ENCODE assay signal across 8 mouse cellular contexts in the genomic region with DNA sequence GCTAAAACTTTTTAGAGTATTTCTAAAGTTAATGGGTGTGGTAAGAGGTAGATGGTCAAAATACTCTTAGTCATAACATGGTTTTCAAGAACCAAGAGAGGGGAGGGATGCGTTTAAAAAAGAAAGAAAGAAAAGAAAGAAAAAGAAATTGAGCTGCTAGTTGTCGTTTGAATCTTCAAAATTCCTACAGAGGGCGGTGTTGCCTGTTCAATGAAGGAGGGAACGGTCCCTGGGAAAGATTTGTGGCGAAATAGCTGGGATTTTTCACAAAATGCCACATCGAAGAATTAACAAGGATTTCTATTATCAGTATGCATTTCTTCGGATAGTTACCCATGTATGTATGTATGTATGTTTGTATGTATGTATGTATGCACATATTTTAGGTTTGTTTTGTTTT. TPM values are rescaled to one million over a fixed set of nuclear protein-coding genes. Genes with fewer than 3 reads are reported as not detected.
DNase-seq lines count a peak whose midpoint lies in the region; ATAC-seq and TF ChIP-seq lines count a peak whose summit lies in the region.

No protein-coding gene starts in this region.

- no peaks in the 10 kb centered on the region for H3K9me3 ChIP-seq in lung, embryonic 14.5 days (ENCODE audit: low read depth, low read length)
- H3K9me3 ChIP-seq in embryonic facial prominence, embryonic 10.5 days = no peaks in the 10 kb centered on the region

- TF ChIP-seq POLR2A in lung, adult 2 months (IDR thresholded peaks at IDR 0.05; ENCODE audit: borderline replicate concordance, extremely low read depth, low read depth, low read length) = no peak

- TF ChIP-seq CTCF in lung, embryonic 14.5 days (IDR thresholded peaks at IDR 0.05; ENCODE audit: low read depth) = peak; percentile 61
- no peak for TF ChIP-seq CTCF in lung, adult 2 months (IDR thresholded peaks at IDR 0.05; ENCODE audit: insufficient read depth, low read length)

- H3K9ac ChIP-seq in lung, embryonic 14.5 days = no peak overlapping the region

- WGBS in lung, embryonic 14.5 days = under 1% methylated on average over 7 of the region's 7 CpGs
- under 1% methylated on average over 7 of the region's 7 CpGs for WGBS in embryonic facial prominence, embryonic 10.5 days
- WGBS in lung, adult 2 months = 2% methylated on average over 7 of the region's 7 CpGs

- no peaks in the 10 kb centered on the region for H3K36me3 ChIP-seq in lung, embryonic 14.5 days (ENCODE audit: insufficient read depth)
- H3K36me3 ChIP-seq in embryonic facial prominence, embryonic 10.5 days (replicated peaks) = no peaks in the 10 kb centered on the region

- 0 out of 2 replicates have a peak overlapping the region, but pooled peaks have one; percentile 12 for H3K4me3 ChIP-seq in lung, embryonic 14.5 days (ENCODE audit: low read depth, low read length)
- H3K4me3 ChIP-seq in embryonic facial prominence, embryonic 10.5 days = peak overlapping the region; percentile 50
- H3K4me3 ChIP-seq in lung, adult 2 months (replicated peaks; ENCODE audit: extremely low read depth, low read depth, low read length) = no peak overlapping the region

- H3K27ac ChIP-seq in lung, embryonic 14.5 days (ENCODE audit: low read depth) = no peak overlapping the region
- H3K27ac ChIP-seq in embryonic facial prominence, embryonic 10.5 days (replicated peaks) = no peak overlapping the region

- peaks cover 46% of the 10 kb centered on the region for H3K27me3 ChIP-seq in lung, embryonic 14.5 days (ENCODE audit: insufficient read depth, low read length)
- peaks cover 69% of the 10 kb centered on the region for H3K27me3 ChIP-seq in embryonic facial prominence, embryonic 10.5 days (replicated peaks; ENCODE audit: low read depth, poor library complexity, severe bottlenecking)

- H3K4me2 ChIP-seq in lung, embryonic 14.5 days = peak overlapping the region; percentile 55; the same call in 1 of the 2 replicates

- peak; percentile 74 for DNase-seq in lung, embryonic 14.5 days
- DNase-seq in lung, postnatal 25 days (ENCODE audit: low spot score) = no peak
- DNase-seq in embryonic facial prominence, embryonic 10.5 days (ENCODE audit: low spot score) = peak; percentile 45
- peak; percentile 41 to 46 for DNase-seq in kidney, postnatal 36 days
- peak; percentile 78 for DNase-seq in retina, postnatal 1 day
- DNase-seq in T-cell, adult 2 months (ENCODE audit: low spot score) = no peak
- DNase-seq in lung, adult 2 months = no peak
- DNase-seq in layer of hippocampus, adult 9-11 months = no peak

- no peaks in the 10 kb centered on the region for H3K4me1 ChIP-seq in lung, embryonic 14.5 days (ENCODE audit: insufficient read depth)
- peaks cover 3% of the 10 kb centered on the region for H3K4me1 ChIP-seq in embryonic facial prominence, embryonic 10.5 days
- no peaks in the 10 kb centered on the region for H3K4me1 ChIP-seq in lung, adult 2 months (ENCODE audit: control insufficient read depth, insufficient read depth, low read length)

- ATAC-seq in lung, embryonic 14.5 days (ENCODE audit: insufficient read depth) = peak; percentile 31; the same call in 1 of the 2 replicates

RNA-seq across cellular contexts. Expression of a gene that starts 2.5 kb away (rescaled TPM):
- 0.05 and 0.21 TPM in 2 replicates for polyA plus RNA-seq in lung, embryonic 14.5 days (2014; fragmentation: Nextera tagmentation; extraction: Ambion mirVana)
- 31.5 and 38.3 TPM in 2 replicates for polyA plus RNA-seq in embryonic facial prominence, embryonic 10.5 days (2016; fragmentation: Nextera tagmentation; extraction: Ambion mirVana)
- polyA plus RNA-seq in lung, adult 2 months (2012; rRNA removed) = not detected in 2 replicates

Comparison
In these comparisons a context has a peak if more than half of its experiments do, and no peak if none do; other contexts are left out.
1. DNase-seq: peak in lung, embryonic 14.5 days (single experiment), embryonic facial prominence, embryonic 10.5 days (single experiment), kidney, postnatal 36 days (2 of 2) and retina, postnatal 1 day (single experiment); none in lung, postnatal 25 days (single experiment), T-cell, adult 2 months (single experiment), lung, adult 2 months (single experiment) and layer of hippocampus, adult 9-11 months (single experiment).
2. RNA of a gene that starts 2.5 kb away (polyA plus RNA-seq): 31.5 to 38.3 TPM in embryonic facial prominence, embryonic 10.5 days; 0.05 to 0.21 TPM in lung, embryonic 14.5 days and not detected in lung, adult 2 months; every median in the first group is over 10 times any median in the second.